Mouse (Mus musculus): ENCODE data around the gene Pcolce2. TPM values are rescaled to one million over a fixed set of nuclear protein-coding genes. Genes with fewer than 3 reads are reported as not detected.

Pcolce2 gene
- 0.97 and 3.5 TPM in 2 replicates for polyA plus RNA-seq (2015; fragmentation: Nextera tagmentation; extraction: Ambion mirVana)

DNA sequence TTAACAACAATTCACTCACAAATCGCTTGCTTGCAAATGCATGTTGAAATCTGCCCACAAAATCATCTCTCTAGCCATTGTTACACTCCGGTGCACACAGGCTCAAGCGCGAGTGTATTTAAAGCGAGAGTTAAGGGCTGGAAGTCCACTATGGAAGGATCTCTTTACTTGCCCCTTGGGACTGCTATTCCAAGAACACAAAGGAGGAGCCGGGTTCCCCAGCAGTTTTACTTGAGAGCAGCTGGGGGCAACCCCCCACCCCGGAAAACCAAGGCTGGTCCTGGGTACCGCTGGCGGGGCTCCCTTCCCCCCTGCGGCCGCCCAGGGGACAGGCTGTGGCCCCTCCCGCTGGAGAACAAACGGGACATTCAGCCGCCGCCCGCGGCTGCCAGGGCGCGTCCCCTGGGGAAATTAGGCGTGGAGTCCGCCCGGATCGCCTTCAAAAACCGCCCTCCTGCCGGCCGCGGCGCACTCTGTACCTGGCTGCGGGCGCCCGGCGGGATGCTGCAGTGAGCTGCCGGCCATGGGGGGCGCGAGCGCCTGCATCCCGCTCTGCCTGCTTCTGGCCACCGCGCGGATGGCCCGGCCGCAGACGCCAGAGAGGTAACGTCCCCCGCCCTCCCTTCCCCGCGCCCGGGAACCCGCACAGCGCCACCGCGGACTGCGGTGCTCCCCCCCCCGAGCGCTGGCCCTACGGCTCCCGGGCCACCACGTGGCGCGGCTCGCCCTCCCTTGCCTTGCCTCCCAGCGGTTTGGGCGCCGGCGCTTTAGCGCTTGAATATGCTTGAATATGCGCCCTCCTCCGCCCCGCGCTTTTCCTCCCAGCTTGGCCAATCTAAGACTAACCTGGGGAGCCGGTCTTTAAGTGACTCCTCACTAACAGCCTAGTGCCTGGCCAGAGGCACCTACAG, at the start of gene Pcolce2:
Pcolce2 (plus strand) TSS at position 331 of the 911 bp plus-strand sequence.
- H3K9me3 ChIP-seq (replicated peaks) = no peaks in the 10 kb centered on the region
- peak within 1 kb of the TSS; percentile 99 for H3K4me2 ChIP-seq
- peak within 1 kb of the TSS; percentile 53 for H3K9ac ChIP-seq
- under 1% methylated on average over 66 of the region's 71 CpGs for WGBS
- H3K4me1 ChIP-seq (replicated peaks) = peaks cover 12% of the 10 kb centered on the region
- H3K27me3 ChIP-seq = peaks cover 34% of the 10 kb centered on the region
- peak within 1 kb of the TSS; percentile 65 for H3K4me3 ChIP-seq
- no peak within 1 kb of the TSS; the same call in 1 of the 2 replicates for H3K27ac ChIP-seq
- peak; percentile 53 for ATAC-seq (replicated peaks; ENCODE audit: insufficient number of reproducible peaks, insufficient read depth, low FRiP score, low read depth)
- no peaks in the 10 kb centered on the region for H3K36me3 ChIP-seq

DNA sequence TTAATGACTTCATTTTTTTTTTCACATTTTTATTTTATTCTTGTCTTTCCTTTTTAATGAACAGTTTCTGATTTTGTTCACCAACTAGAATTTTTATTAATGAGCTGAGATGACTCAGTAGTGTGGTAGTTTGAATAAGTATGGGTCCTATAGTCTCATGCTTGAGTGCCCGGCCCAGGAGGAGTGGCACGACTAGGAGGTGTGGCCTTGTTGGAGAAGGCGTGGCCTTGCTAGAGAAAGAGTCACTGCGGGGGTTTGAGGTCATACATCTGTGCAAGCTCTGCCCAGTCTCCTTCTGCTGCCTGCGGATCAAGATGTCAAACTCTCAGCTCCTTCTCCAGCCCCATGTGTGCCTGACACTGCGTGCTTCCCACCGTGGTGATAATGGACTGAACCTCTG, 49.3 kb upstream of the Pcolce2 start:
- H3K4me1 ChIP-seq (replicated peaks) = no peaks in the 10 kb centered on the region
- H3K27ac ChIP-seq = no peak overlapping the region
- H3K9me3 ChIP-seq (replicated peaks) = no peaks in the 10 kb centered on the region
- ATAC-seq (replicated peaks; ENCODE audit: insufficient number of reproducible peaks, insufficient read depth, low FRiP score, low read depth) = no peak
- no peaks in the 10 kb centered on the region for H3K36me3 ChIP-seq
- H3K4me3 ChIP-seq = no peak overlapping the region
- no peaks in the 10 kb centered on the region for H3K27me3 ChIP-seq
- no peak overlapping the region for H3K4me2 ChIP-seq
- no peak overlapping the region for H3K9ac ChIP-seq
- whole genome bisulfite sequencing = 87% methylated on average over 7 of the region's 7 CpGs

- no peak overlapping the region for H3K4me2 ChIP-seq
- ATAC-seq (replicated peaks; ENCODE audit: insufficient number of reproducible peaks, insufficient read depth, low FRiP score, low read depth) = no peak
- no peak overlapping the region for H3K27ac ChIP-seq
- H3K9ac ChIP-seq = no peak overlapping the region
- WGBS = 81% methylated on average over 4 of the region's 4 CpGs
- no peaks in the 10 kb centered on the region for H3K36me3 ChIP-seq
- H3K27me3 ChIP-seq = no peaks in the 10 kb centered on the region
- no peak overlapping the region for H3K4me3 ChIP-seq
- H3K4me1 ChIP-seq (replicated peaks) = peaks cover 3% of the 10 kb centered on the region; the same call in 1 of the 2 replicates
- H3K9me3 ChIP-seq (replicated peaks) = no peaks in the 10 kb centered on the region
These were observed 43.1 kb upstream of the Pcolce2 start for GRCm38 (mm10) chr9:95594291-95594690.

DNA sequence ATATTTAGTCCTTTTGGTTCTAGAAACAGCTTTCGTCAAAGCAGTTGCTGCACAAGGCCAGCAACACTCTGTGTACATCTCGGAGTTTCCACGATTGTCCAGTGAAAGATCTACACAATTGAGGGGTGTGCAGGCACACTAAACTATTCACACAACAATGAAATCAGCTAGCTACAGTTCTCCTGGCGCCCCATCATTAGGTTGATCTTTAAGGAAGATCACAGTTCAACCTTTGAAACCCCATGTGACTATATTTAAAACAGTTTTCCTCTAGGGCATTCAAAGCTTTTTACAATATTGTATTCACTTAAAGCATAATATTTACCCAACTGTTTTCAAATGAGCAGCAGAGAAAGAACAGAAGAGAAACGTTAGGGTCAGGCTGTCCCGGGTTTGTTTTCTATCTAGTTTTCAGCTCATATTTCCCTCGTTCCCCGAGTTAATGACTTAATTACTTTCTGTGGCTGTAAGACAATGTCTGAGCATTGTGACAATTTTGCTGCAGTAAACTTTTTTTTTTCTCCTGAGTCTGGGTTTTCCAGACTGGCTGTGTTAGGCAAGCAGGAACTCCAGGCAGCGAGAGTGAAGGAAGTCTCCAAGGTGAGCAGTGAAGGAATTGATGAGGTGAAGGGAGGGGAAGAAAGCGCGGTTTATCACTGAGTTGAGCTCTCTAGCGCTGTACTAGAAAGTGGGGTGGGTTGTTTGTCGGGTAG, 39.8 kb upstream of the Pcolce2 start:
- H3K9me3 ChIP-seq (replicated peaks) = no peaks in the 10 kb centered on the region
- H3K27ac ChIP-seq = no peak overlapping the region
- H3K36me3 ChIP-seq = no peaks in the 10 kb centered on the region
- H3K4me1 ChIP-seq (replicated peaks) = peaks cover 3% of the 10 kb centered on the region; the same call in 1 of the 2 replicates
- H3K9ac ChIP-seq = no peak overlapping the region
- WGBS = 53% methylated on average over 13 of the region's 13 CpGs
- H3K4me2 ChIP-seq = peak overlapping the region; percentile 49
- peak overlapping the region; percentile 23 for H3K4me3 ChIP-seq
- no peak for ATAC-seq (replicated peaks; ENCODE audit: insufficient number of reproducible peaks, insufficient read depth, low FRiP score, low read depth)
- no peaks in the 10 kb centered on the region for H3K27me3 ChIP-seq

DNA sequence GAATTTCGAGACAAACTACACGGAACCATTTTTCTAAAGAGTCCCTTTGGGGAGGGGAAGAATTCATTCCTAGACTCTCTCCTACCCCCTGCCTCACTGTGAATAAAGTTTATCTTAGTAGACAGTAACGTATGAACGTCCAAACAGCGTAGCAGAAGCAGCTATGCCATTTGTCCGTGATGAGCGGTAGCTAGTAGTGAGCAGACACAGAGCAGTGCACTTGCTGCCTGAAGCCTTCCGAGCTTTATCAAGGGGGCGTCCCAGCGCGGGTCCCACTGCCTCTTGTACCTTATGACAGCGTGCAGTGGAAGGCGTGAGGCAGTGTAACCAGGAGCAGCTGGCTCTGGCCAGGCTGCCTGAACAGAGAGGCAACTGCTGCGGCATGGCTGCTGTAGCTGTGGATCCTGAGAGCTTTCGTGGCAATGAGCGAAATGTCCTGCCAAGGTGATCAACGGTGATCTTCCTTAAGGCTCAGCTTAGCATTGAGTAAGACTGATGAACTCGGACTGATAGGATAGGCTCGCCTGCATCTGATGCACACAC, 39.2 kb upstream of the Pcolce2 start:
- Histone ChIP-seq H3K4me1 (replicated peaks) (peaks cover 3% of the 10 kb centered on the region; the same call in 1 of the 2 replicates), H3K9me3 (replicated peaks) (no peaks in the 10 kb centered on the region), H3K4me3 (peak overlapping the region; percentile 23), H3K9ac (peak overlapping the region; percentile 37; the same call in 1 of the 2 replicates), H3K27ac (no peak overlapping the region), H3K27me3 (no peaks in the 10 kb centered on the region), H3K36me3 (no peaks in the 10 kb centered on the region), H3K4me2 (peak overlapping the region; percentile 49)
- WGBS = 40% methylated on average over 19 of the region's 19 CpGs
- no peak for ATAC-seq (replicated peaks; ENCODE audit: insufficient number of reproducible peaks, insufficient read depth, low FRiP score, low read depth)

- H3K4me1 ChIP-seq (replicated peaks) = peaks cover 3% of the 10 kb centered on the region; the same call in 1 of the 2 replicates
- no peak overlapping the region for H3K4me3 ChIP-seq
- WGBS = 84% methylated on average over 4 of the region's 4 CpGs
- H3K36me3 ChIP-seq = no peaks in the 10 kb centered on the region
- H3K9me3 ChIP-seq (replicated peaks) = no peaks in the 10 kb centered on the region
- H3K27ac ChIP-seq = no peak overlapping the region
- H3K9ac ChIP-seq = no peak overlapping the region
- H3K4me2 ChIP-seq = no peak overlapping the region
- no peak for ATAC-seq (replicated peaks; ENCODE audit: insufficient number of reproducible peaks, insufficient read depth, low FRiP score, low read depth)
- no peaks in the 10 kb centered on the region for H3K27me3 ChIP-seq
These were observed 38.0 kb upstream of the Pcolce2 start for GRCm38 (mm10) chr9:95599399-95599798.

DNA sequence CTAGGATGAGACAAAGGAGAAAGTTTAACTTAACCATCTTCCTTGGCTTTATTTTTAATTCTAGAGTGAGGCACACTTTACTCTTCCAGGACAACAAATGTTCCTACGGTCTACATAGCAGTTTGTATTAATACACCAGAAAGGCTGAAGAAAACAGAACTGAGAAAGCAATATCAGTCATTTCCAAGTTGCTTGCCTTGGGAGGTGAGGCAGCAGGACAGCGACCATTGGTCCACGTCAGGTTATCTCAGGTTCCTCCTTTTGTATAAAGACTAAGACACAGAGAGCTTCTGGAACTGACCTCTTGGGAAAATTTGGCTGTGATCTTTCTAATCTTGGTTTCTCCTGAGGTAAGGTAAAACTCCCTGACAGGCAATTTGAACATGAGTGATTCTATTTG, 34.6 kb upstream of the Pcolce2 start:
- H3K27me3 ChIP-seq = no peaks in the 10 kb centered on the region
- peaks cover 3% of the 10 kb centered on the region; the same call in 1 of the 2 replicates for H3K4me1 ChIP-seq (replicated peaks)
- no peak overlapping the region for H3K27ac ChIP-seq
- 78% methylated on average over 3 of the region's 3 CpGs for WGBS
- no peaks in the 10 kb centered on the region for H3K9me3 ChIP-seq (replicated peaks)
- H3K4me2 ChIP-seq = no peak overlapping the region
- no peak overlapping the region for H3K4me3 ChIP-seq
- H3K36me3 ChIP-seq = no peaks in the 10 kb centered on the region
- H3K9ac ChIP-seq = no peak overlapping the region
- no peak for ATAC-seq (replicated peaks; ENCODE audit: insufficient number of reproducible peaks, insufficient read depth, low FRiP score, low read depth)

DNA sequence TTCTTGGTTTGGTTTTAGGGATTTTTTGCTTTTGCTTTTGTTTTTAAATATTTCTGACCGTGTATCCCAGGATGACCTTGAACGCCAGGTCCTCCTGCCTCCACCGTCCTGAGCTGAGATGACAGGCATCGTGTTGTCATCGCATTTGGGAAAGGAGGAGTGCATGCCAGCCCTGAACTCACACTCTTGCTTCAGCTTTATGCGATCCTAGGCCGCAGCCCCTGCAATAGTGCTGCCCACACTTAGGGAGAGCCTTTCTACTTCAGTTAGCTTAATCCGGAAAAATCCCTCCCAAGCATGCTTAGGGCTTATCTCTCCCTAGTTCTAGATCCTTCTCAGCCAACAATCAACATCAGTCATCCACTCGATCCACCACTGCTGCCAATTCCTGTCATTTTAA, 34.1 kb upstream of the Pcolce2 start:
- Histone ChIP-seq H3K4me2 (no peak overlapping the region), H3K27ac (no peak overlapping the region), H3K9ac (no peak overlapping the region), H3K9me3 (replicated peaks) (no peaks in the 10 kb centered on the region), H3K27me3 (no peaks in the 10 kb centered on the region), H3K36me3 (no peaks in the 10 kb centered on the region), H3K4me1 (replicated peaks) (peaks cover under 1% of the 10 kb centered on the region; the same call in 1 of the 2 replicates), H3K4me3 (no peak overlapping the region)
- no peak for ATAC-seq (replicated peaks; ENCODE audit: insufficient number of reproducible peaks, insufficient read depth, low FRiP score, low read depth)
- WGBS = 59% methylated on average over 9 of the region's 9 CpGs

GRCm38 (mm10) chr9:95607196-95607595, 30.2 kb upstream of the Pcolce2 start:
- 57% methylated on average over 5 of the region's 5 CpGs for WGBS
- H3K9me3 ChIP-seq (replicated peaks) = no peaks in the 10 kb centered on the region
- no peak for ATAC-seq (replicated peaks; ENCODE audit: insufficient number of reproducible peaks, insufficient read depth, low FRiP score, low read depth)

DNA sequence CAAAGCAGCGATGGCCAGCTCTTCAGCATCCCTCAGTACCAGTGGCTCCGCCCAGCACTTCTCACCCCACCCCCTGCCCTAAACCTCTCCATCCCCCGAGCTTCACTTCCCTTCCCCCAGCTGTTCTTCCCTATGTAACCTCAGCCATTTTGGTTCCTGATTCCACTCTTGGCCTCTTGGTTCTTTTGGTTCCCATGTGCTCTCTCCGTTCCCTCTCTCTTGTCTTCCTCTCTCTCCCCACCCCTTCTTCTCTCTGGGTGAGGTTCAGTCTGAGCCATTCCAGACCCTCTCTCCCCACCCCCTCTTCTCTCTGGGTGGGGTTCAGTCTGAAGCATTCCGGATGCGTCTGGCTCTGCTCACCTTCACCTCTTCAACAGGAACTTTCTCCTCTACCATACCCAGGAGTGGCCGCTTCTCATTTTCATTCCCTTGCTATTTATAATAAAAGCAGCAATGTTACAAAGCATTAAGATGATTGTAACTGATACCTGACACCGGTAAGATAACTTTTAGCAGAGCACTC, 25.1 kb upstream of the Pcolce2 start:
- Histone ChIP-seq H3K9ac (no peak overlapping the region), H3K27me3 (no peaks in the 10 kb centered on the region), H3K4me3 (no peak overlapping the region), H3K4me2 (no peak overlapping the region), H3K4me1 (replicated peaks) (no peaks in the 10 kb centered on the region), H3K36me3 (no peaks in the 10 kb centered on the region), H3K27ac (no peak overlapping the region), H3K9me3 (replicated peaks) (no peaks in the 10 kb centered on the region)
- 71% methylated on average over 8 of the region's 8 CpGs for WGBS
- no peak for ATAC-seq (replicated peaks; ENCODE audit: insufficient number of reproducible peaks, insufficient read depth, low FRiP score, low read depth)

More at GRCm38 (mm10) chr9:95607196-95607595, 30.2 kb upstream of the Pcolce2 start:
- Histone ChIP-seq H3K9ac (no peak overlapping the region), H3K4me3 (no peak overlapping the region), H3K36me3 (no peaks in the 10 kb centered on the region), H3K27me3 (no peaks in the 10 kb centered on the region), H3K4me1 (replicated peaks) (no peaks in the 10 kb centered on the region), H3K27ac (no peak overlapping the region), H3K4me2 (no peak overlapping the region)

Measured in heart, embryonic 15.5 days (tissue).